Mouse (Mus musculus): ENCODE results near the gene Cytip. TPM values are rescaled to one million over a fixed set of nuclear protein-coding genes. Genes with fewer than 3 reads are reported as not detected.
"Not testable (repeated sequence)": the region's sequence is repeated elsewhere in the genome, so short reads cannot be mapped to it uniquely, and the experiment has no call there.

Cytip gene
- total RNA-seq, 2 experiments from 2014 or later: 0.13 to 0.37 TPM

GRCm38 (mm10) chr2:58136526-58136925 is 58.8 kb downstream of the Cytip start:
- intact Hi-C loops (cut with DNase I; ENCODE audit: low total_unique reads): no loop called here
- no peak for DNase-seq

GRCm38 (mm10) chr2:58135061-58135463 is 60.3 kb downstream of the Cytip start:
- intact Hi-C loops (cut with DNase I; ENCODE audit: low total_unique reads): no loop called here
- DNase-seq: no peak

GRCm38 (mm10) chr2:58132597-58132996 is 62.7 kb downstream of the Cytip start:
- no peak for DNase-seq
- intact Hi-C loops (cut with DNase I; ENCODE audit: low total_unique reads): no loop called here

GRCm38 (mm10) chr2:58129903-58130302 is 65.4 kb downstream of the Cytip start:
- DNase-seq: no peak
- intact Hi-C loops (cut with DNase I; ENCODE audit: low total_unique reads): no loop called here

- DNase-seq: no peak
- intact Hi-C loops (cut with DNase I; ENCODE audit: low total_unique reads): no loop called here
Observed at GRCm38 (mm10) chr2:58111105-58111504, 84.2 kb downstream of the Cytip start.

GRCm38 (mm10) chr2:58107887-58108286 is 87.4 kb downstream of the Cytip start:
- intact Hi-C loops (cut with DNase I; ENCODE audit: low total_unique reads); DNase-seq: not testable (repeated sequence)

GRCm38 (mm10) chr2:58107046-58107445 is 88.3 kb downstream of the Cytip start:
- DNase-seq: no peak
- intact Hi-C loops (cut with DNase I; ENCODE audit: low total_unique reads): no loop called here

GRCm38 (mm10) chr2:58094818-58095217 is 100.5 kb downstream of the Cytip start:
- intact Hi-C loops (cut with DNase I; ENCODE audit: low total_unique reads): no loop called here
- no peak for DNase-seq

- DNase-seq: no peak
- intact Hi-C loops (cut with DNase I; ENCODE audit: low total_unique reads): no loop called here
Observed at GRCm38 (mm10) chr2:58086420-58086819, 108.9 kb downstream of the Cytip start.

GRCm38 (mm10) chr2:58079849-58080248 is 115.5 kb downstream of the Cytip start:
- no peak for DNase-seq
- intact Hi-C loops (cut with DNase I; ENCODE audit: low total_unique reads): no loop called here

Other genes starting within 250 kb of the Cytip start
- 1 to 10 TPM in 1 of 2 experiments, under 1 TPM in 1; 0.62 to 1.6 TPM for gene Galnt5, start 197.6 kb downstream of the Cytip start, total RNA-seq (2021)
- gene Ermn, start 142.7 kb downstream of the Cytip start, total RNA-seq (2021): not detected
- under 1 TPM; 0.04 to 0.94 TPM for gene Acvr1c, start 162.4 kb upstream of the Cytip start, total RNA-seq (2021)

Measured in gastrocnemius, postnatal 14 days (tissue).